ENCODE assay signal across 16 mouse cellular contexts in the genomic region with DNA sequence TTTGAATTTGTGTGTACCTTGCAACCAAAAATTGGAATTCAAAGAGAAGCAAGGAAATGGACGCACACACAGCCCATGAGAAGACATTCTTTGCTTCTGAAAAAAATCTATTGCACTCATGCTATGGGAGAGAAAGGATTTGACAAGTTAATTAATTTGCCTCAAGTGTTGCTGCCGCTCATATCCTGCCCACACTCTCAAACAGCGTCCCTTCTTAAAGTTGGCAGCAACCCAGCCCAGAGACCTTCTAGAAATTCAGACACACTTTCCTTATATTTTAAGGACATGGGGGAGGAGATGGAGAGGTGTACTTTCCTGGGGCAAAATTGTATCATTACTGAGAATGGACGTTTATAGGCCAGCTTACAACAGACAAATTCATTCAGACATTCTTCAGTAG.
DNase-seq lines count a peak whose midpoint lies in the region.
"Had no signal": no experiment of that assay in that cellular context is flagged by ENCODE, and none has a peak within 500 bp of the region (broad histone marks: within the 10 kb centered on the region; RNA-seq: fewer than 3 reads in every experiment).

No protein-coding gene starts in this region.

- peak; percentile 40 to 50 for DNase-seq in left cerebral cortex, postnatal 14 days (ENCODE audit: low spot score in 2 of 2)
- DNase-seq in left cerebral cortex, adult 18-20 months (ENCODE audit: low spot score in 2 of 2): no peak
- DNase-seq in right cerebral cortex, adult 18-20 months: peak; percentile 39
- DNase-seq in right cerebral cortex, postnatal 25 days: no peak
- peak; percentile 45 for DNase-seq in brain, adult 2 months (ENCODE audit: low read depth, low spot score)
- peak; percentile 32 to 48 for DNase-seq in right cerebral cortex, postnatal 10 days (ENCODE audit: low spot score in 2 of 2)
- DNase-seq in ovary, postnatal 14 days (ENCODE audit: low spot score): no peak
- no peak for DNase-seq in lung, postnatal 4 days
- DNase-seq: adrenal gland, adult 2 months; adrenal gland, postnatal 10 days; adrenal gland, postnatal 25 days; cerebellum, adult 11-12 months; cerebellum, adult 2 months; cerebellum, adult 9-10 months; cerebellum, postnatal 10 days; cerebellum, postnatal 25 days had no signal

- intact Hi-C loops in left cerebral cortex, postnatal 14 days (cut with DNase I): no loop called here

Comparison
In these comparisons a context has a peak if more than half of its experiments do, and no peak if none do; other contexts are left out.
1. DNase-seq: peak in left cerebral cortex, postnatal 14 days (2 of 2), right cerebral cortex, adult 18-20 months (single experiment), brain, adult 2 months (single experiment) and right cerebral cortex, postnatal 10 days (2 of 2); none in left cerebral cortex, adult 18-20 months (0 of 2), right cerebral cortex, postnatal 25 days (single experiment), ovary, postnatal 14 days (single experiment) and lung, postnatal 4 days (0 of 2).